Mouse (Mus musculus) left cerebral cortex, adult 2 months (tissue): ENCODE results near the gene Tigar. TPM values are rescaled to one million over a fixed set of nuclear protein-coding genes. Genes with fewer than 3 reads are reported as not detected.

Experiments used
- DNase-seq, 2 experiments: peaks; one replicate each; pipeline ENCODE4 v3.0.0; 2021 to 2022; ENCODE audit warnings: low spot score in 2 of 2, mixed read lengths in 1 of 2; ENCODE audit errors: extremely low spot score in 1 of 2
- H3K27ac ChIP-seq: fragments of 200-600 bp; 2 replicates; pipeline ENCODE4 v1.8.1; 2022
- H3K4me3 ChIP-seq: fragments of 200-600 bp; 2 replicates; pipeline ENCODE4 v1.8.1; 2022
- CTCF ChIP-seq: fragments of 200-600 bp; IDR thresholded peaks from 2 replicates; pipeline ENCODE4 v1.8.1; 2022; ENCODE audit warnings: antibody characterized with exemption, mild to moderate bottlenecking, moderate library complexity
- intact Hi-C: fragments of 180-260 bp; cut with DNase I; formaldehyde crosslinking; loops from one replicate; pipeline ENCODE4 v1.15.1; 2025
- total RNA-seq, 2 experiments: library from RNA; stranded (reverse); gene quantifications; 2 replicates each; pipeline ENCODE4 v1.2.3; 2021

Tigar gene
- total RNA-seq, 2 experiments from 2014 or later = 22.3 to 22.7 TPM

DNA sequence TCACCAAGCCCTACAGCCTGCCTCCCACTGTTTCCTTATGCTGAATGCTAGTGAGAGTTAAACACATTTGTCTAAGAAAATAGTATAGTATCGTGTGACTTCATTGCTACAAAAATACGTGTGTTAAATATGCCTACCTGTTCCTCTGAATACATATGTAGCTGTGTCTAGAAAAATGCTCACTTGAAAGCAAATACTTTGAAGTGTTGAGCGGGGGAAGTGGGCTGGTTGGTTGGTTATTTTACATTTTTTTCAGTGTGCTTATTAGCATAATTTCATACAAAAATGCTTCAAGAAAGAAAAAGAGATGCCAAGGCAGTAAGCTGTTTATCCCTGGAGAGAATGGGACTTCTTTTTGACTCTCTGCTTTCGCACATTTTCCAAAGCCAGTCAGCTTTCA, 49.4 kb downstream of the Tigar start:
- Histone ChIP-seq H3K4me3 (no peak overlapping the region), H3K27ac (no peak overlapping the region)
- intact Hi-C loops = no loop called here
- no peak for TF ChIP-seq CTCF
- DNase-seq = no peak

DNA sequence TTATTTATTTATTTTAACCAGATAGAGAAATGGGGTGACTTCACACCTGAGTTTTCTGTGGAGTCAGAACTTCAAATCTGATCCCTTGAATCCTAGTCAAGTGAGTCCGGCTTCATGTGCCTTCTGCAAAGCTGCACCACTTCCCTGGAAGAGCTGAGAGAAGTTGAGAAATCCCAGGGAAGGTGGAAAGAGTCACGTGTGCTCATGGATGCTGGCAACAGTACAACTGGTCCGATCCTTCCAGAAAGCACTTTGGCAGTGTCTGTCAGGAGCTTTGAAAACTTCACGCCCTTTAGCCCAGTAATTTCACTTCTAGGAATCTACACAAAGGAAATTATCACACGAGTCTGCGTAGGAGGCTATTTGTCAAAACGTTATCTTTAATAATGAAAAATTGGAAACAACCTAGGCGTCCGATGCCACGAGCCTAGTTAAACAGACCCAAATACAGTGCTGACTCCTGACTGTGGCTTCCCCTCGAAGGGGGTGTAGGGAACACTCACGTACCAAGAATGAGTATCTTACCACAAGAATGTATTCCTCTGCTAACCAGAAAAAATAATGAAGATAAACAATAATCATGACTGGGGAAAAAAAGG, 52.3 kb downstream of the Tigar start:
- no peak for TF ChIP-seq CTCF
- intact Hi-C loops = no loop called here
- no peak for DNase-seq

DNA sequence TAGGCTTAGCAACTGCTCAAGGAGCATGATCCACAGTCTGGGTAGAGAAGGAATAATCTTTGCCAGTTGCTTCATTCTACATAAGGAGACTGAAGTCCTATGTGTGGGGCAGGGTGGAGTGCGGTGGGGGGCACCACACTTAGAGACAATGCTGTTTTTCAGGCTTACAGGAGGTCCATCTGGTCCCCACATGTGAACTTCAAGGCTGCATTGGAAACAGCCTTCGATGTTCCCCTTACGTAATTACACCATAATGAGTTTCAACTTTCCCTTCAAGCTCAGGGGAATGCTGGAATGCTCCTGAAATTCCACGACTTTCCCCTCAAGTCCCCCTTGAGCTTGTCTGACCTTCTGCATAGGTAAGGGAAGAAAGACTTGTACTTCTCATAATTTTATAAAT, 58.5 kb downstream of the Tigar start:
- Histone ChIP-seq H3K27ac (no peak overlapping the region), H3K4me3 (no peak overlapping the region)
- no peak for DNase-seq
- intact Hi-C loops = no loop called here
- no peak for TF ChIP-seq CTCF

More for the DNA sequence above, 52.3 kb downstream of the Tigar start:
- Histone ChIP-seq H3K27ac (no peak overlapping the region), H3K4me3 (no peak overlapping the region)

DNA sequence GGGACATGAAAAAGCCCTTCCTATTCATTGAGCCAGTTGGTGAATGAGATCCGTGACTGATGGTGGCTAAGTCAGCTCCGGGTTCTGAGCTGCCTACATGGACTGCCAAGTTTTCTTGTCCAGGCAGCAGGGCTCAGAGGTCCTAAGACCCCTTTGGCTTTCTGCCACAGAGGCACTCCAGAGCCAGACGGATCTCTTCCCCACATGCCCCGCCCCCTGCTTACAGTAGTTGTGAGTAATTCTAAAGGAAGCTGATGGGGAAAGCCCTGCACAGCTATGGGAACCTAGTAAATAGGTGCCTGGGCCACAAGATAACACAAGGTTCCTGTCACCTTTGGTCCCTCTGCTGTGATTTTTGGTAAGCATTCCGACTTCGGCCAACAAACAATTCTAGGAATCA, 64.4 kb downstream of the Tigar start:
- Histone ChIP-seq H3K4me3 (no peak overlapping the region), H3K27ac (no peak overlapping the region)
- no peak for TF ChIP-seq CTCF
- no peak for DNase-seq
- intact Hi-C loops = no loop called here

Other genes starting within 250 kb of the Tigar start
- gene Dyrk4, start 187.7 kb downstream of the Tigar start, total RNA-seq = not detected
- gene Rad51ap1, start 170.0 kb downstream of the Tigar start, total RNA-seq = 1 to 10 TPM; 3.2 to 3.3 TPM
- 10 to 100 TPM; 40.3 to 47.3 TPM for gene D6Wsu163e, start 169.6 kb downstream of the Tigar start, total RNA-seq
- gene Fgf6, start 94.0 kb downstream of the Tigar start, total RNA-seq = not detected
- gene Fgf23, start 36.7 kb downstream of the Tigar start, total RNA-seq = under 1 TPM; 0.44 to 0.68 TPM
- 10 to 100 TPM; 75.1 to 97.4 TPM for gene Ccnd2, start 42.6 kb upstream of the Tigar start, total RNA-seq